Mouse (Mus musculus) kidney, embryonic 15.5 days (tissue): ENCODE results near the gene Krt39. TPM values are rescaled to one million over a fixed set of nuclear protein-coding genes. Genes with fewer than 3 reads are reported as not detected.

Experiments used
- ATAC-seq: fragments of 200-750 bp; cut with Nextera tagmentation; replicated peaks from 2 replicates; pipeline ENCODE4 v1.8.0; 2017; ENCODE audit warnings: moderate TSS enrichment; ENCODE audit not compliant: low FRiP score
- H3K27ac ChIP-seq: fragments of 300-500 bp; sonication (generic); 2 replicates; pipeline ENCODE4 v1.5.1; 2015; ENCODE audit warnings: mild to moderate bottlenecking, inconsistent platforms
- H3K27me3 ChIP-seq: fragments of 300-500 bp; sonication (generic); 2 replicates; pipeline ENCODE4 v1.6.1; 2015; ENCODE audit warnings: inconsistent platforms
- H3K36me3 ChIP-seq: fragments of 300-500 bp; sonication (generic); 2 replicates; pipeline ENCODE4 v1.6.1; 2015; ENCODE audit warnings: inconsistent platforms
- H3K4me1 ChIP-seq: fragments of 300-500 bp; sonication (generic); 2 replicates; pipeline ENCODE4 v1.6.1; 2015; ENCODE audit warnings: inconsistent platforms
- H3K4me2 ChIP-seq: fragments of 300-500 bp; sonication (generic); 2 replicates; pipeline ENCODE4 v1.6.1; 2015; ENCODE audit warnings: moderate library complexity, mild to moderate bottlenecking, inconsistent platforms
- H3K4me3 ChIP-seq: fragments of 300-500 bp; sonication (generic); replicated peaks from 2 replicates; pipeline ENCODE4 v1.5.1; 2015; ENCODE audit warnings: mild to moderate bottlenecking, inconsistent platforms
- H3K9ac ChIP-seq: fragments of 300-500 bp; sonication (generic); 2 replicates; pipeline ENCODE4 v1.6.1; 2015; ENCODE audit warnings: mild to moderate bottlenecking, inconsistent platforms
- H3K9me3 ChIP-seq: fragments of 300-500 bp; sonication (generic); replicated peaks from 2 replicates; pipeline ENCODE4 v1.6.1; 2016; ENCODE audit warnings: inconsistent platforms
- WGBS: fragments of 180-500 bp; shearing (Covaris S2); methylation state at CpG from one replicate; pipeline ENCODE4 v1.1.7; 2015; ENCODE audit warnings: mixed read lengths; 5-methylcytosine and 5-hydroxymethylcytosine counted together
- polyA plus RNA-seq: library from polyadenylated mRNA; unstranded; fragments of >200 nt; fragmentation: Nextera tagmentation; extraction: Ambion mirVana; gene quantifications from 2 replicates; pipeline ENCODE4 v1.2.1, GENCODE M21; 2015

Gene Krt39
- polyA plus RNA-seq = 0.32 and 0.43 TPM in 2 replicates

DNA sequence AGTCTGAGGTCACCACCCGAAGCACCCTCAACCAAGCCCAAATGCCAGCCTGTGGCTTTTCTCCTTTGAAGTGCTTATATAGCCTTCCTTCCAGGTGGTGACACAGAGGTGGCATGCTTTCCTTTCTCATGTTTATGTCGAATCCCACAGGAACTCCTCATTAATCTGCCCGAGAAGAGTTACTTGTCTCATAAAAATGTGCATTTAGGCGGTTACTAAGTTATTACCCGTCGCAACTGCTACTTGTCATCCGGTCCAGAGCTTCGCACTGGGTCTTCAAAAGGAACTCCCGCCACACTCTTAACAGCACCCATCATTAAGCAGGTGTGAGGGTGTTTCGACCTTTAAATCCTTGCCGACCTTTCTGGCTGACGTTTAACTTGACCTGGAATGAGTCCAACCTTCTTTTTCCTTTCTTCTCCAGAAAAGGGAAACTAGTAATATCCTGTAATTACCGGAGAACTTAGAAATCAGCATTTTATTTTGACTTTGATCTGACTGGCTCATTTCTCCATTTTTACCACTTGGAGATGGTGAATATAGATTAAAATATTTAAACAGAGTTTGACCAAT, at the start of gene Krt39:
Krt39 (minus strand) TSS at position 51 of the 573 bp plus-strand sequence.
- ATAC-seq = no peak
- 18% methylated on average over 13 of the region's 13 CpGs for WGBS
- 0 out of 2 replicates have a peak, but pooled peaks cover 7% of the 10 kb centered on the region for H3K4me1 ChIP-seq
- H3K4me3 ChIP-seq = no peak within 1 kb of the TSS
- H3K4me2 ChIP-seq = no peak within 1 kb of the TSS
- H3K9ac ChIP-seq = no peak within 1 kb of the TSS
- no peak within 1 kb of the TSS for H3K27ac ChIP-seq
- H3K27me3 ChIP-seq = no peaks in the 10 kb centered on the region
- H3K9me3 ChIP-seq = no peaks in the 10 kb centered on the region
- H3K36me3 ChIP-seq = no peaks in the 10 kb centered on the region

DNA sequence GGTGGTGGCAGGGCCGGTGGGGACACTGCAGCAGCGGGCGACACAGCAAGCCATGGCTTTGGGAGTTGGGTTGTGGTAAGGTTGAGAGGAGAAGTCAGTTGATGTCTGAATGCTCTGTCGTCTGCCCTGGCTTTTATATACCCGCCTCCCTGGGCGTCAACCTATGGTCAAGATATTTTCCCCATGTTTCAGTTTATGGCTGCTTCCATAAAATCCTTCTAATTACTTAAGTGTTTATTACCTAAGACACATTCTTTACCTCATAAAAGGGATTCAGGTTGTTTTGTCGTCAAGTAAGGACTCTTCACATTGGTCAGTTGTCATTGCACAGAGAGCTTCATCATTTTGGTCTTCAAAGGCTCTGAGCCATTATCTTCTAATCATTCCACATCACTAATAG, 45.4 kb upstream of the Krt39 start, which contains the start of gene Krtap3-1:
Krtap3-1 (minus strand) TSS at position 101 of the 400 bp plus-strand sequence.
- 69% methylated on average over 7 of the region's 7 CpGs for WGBS
- Histone ChIP-seq H3K27ac (no peak within 1 kb of the TSS), H3K27me3 (no peaks in the 10 kb centered on the region), H3K4me3 (no peak within 1 kb of the TSS), H3K4me1 (no peaks in the 10 kb centered on the region), H3K36me3 (no peaks in the 10 kb centered on the region), H3K9me3 (no peaks in the 10 kb centered on the region), H3K4me2 (no peak within 1 kb of the TSS), H3K9ac (no peak within 1 kb of the TSS)
- ATAC-seq = no peak

DNA sequence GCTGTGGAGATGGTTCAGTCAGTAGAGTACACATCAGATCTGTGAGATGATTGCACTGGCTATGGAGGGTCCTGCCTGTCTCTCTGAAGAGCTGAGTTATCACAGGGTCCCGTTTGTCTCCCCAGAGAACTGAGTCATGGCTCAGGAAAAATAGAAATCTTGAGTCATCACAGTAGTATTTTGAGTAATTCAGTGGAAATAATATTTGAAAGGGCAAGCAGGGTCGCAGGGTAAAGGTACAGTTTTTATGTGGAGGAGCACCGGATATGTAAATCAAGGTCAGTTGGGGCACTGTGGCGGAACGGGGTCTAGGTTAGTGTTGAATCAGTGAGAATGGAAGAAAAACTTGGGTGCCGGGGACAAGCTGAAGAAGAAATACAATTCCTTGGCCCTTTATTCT, 41.4 kb upstream of the Krt39 start:
- no peak overlapping the region for H3K4me3 ChIP-seq
- H3K27me3 ChIP-seq = no peaks in the 10 kb centered on the region
- H3K27ac ChIP-seq = no peak overlapping the region
- WGBS = 65% methylated on average over 6 of the region's 6 CpGs
- H3K36me3 ChIP-seq = no peaks in the 10 kb centered on the region
- H3K9ac ChIP-seq = no peak overlapping the region
- H3K4me1 ChIP-seq = no peaks in the 10 kb centered on the region
- ATAC-seq = no peak
- no peaks in the 10 kb centered on the region for H3K9me3 ChIP-seq
- no peak overlapping the region for H3K4me2 ChIP-seq

DNA sequence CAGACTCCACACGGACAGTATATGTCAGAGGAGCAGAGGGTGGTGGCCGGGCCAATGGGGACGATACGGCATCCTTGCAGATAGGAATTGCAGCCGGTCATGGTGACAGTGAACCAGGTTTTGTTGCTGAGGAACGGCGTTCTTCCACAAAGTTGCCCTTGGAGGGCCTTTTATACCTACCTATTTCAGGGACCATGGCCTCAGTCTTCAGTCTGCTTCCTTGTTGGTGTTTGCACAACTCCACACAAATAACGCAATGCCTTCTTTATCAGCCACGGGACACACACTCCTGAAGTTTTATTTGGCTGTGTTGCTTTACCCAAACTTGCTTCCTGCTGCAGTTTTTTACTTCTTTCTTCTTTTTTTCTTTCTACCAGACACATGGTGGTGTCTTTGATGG, 38.2 kb upstream of the Krt39 start, which contains the start of gene Gm11939:
Gm11939 (minus strand) TSS at position 101 of the 400 bp plus-strand sequence.
- Histone ChIP-seq H3K36me3 (no peaks in the 10 kb centered on the region), H3K9ac (no peak within 1 kb of the TSS), H3K4me3 (no peak within 1 kb of the TSS), H3K4me1 (no peaks in the 10 kb centered on the region), H3K4me2 (no peak within 1 kb of the TSS), H3K9me3 (no peaks in the 10 kb centered on the region), H3K27ac (no peak within 1 kb of the TSS), H3K27me3 (no peaks in the 10 kb centered on the region)
- no peak for ATAC-seq
- WGBS = 88% methylated on average over 9 of the region's 9 CpGs

DNA sequence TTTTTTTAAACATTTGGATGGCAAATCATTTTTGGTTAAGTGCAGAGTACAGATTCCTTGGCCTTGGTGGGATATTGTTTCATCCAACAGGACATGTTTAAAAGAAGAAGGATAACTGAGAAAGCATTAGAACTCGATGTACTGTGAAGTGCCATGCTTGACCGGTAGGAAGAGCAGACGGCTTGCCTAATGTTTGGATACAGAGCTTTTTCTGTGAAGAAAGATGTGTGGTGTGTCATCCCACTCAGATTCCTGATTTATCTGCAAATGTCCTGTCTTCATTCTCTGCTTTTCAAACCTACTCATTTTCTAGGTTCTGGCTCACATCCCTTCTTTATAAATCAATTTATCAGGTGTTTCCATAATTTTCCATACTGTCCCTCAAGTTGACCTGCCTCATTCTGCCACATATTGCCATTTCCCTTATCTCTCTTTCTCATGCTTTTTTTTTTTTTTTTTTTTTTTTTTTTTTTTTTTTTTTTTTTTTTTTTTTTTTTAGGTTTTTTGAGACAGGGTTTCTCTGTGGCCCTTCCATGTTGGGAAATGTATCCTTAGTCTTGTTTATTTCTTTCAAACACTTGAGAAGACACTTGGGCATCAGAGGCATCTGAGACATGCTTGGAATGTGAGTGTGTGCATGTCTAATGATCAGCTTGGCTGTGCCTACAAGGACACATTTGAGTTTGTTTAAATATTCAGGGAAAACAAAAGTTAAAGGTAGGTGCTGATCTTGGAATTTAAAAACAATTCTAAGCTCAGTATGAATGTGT, 37.0 kb upstream of the Krt39 start:
- no peaks in the 10 kb centered on the region for H3K4me1 ChIP-seq
- ATAC-seq = no peak

DNA sequence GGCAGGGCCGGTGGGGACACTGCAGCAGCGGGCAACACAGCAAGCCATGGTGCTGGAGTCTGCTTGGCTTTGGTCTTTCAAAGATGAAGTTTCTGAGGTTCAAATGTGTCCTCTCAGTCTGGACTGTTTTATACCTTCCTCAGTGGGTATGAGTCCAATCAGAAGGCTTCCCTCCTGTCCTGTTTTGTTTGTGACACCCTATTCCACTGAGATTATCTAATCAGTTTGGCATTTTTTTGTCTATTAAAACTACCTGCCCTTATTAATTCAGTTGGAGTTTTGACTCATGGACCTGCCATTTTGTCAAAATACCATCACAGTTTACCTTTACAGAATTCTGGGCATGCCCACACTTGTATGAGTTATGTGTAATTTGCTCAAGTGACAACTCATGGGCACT, 35.6 kb upstream of the Krt39 start, which contains the start of gene Krtap3-2:
Krtap3-2 (minus strand) TSS at position 101 of the 400 bp plus-strand sequence.
- Histone ChIP-seq H3K27me3 (no peaks in the 10 kb centered on the region), H3K27ac (no peak within 1 kb of the TSS), H3K4me1 (no peaks in the 10 kb centered on the region), H3K9ac (no peak within 1 kb of the TSS), H3K9me3 (no peaks in the 10 kb centered on the region), H3K4me2 (no peak within 1 kb of the TSS), H3K4me3 (no peak within 1 kb of the TSS), H3K36me3 (no peaks in the 10 kb centered on the region)
- 66% methylated on average over 2 of the region's 2 CpGs for WGBS
- ATAC-seq = no peak

More for the DNA sequence above, 37.0 kb upstream of the Krt39 start:
- Histone ChIP-seq H3K4me3 (no peak overlapping the region), H3K4me2 (no peak overlapping the region), H3K27ac (no peak overlapping the region), H3K9ac (no peak overlapping the region), H3K36me3 (no peaks in the 10 kb centered on the region), H3K9me3 (no peaks in the 10 kb centered on the region), H3K27me3 (no peaks in the 10 kb centered on the region)
- WGBS = 53% methylated on average over 3 of the region's 3 CpGs

DNA sequence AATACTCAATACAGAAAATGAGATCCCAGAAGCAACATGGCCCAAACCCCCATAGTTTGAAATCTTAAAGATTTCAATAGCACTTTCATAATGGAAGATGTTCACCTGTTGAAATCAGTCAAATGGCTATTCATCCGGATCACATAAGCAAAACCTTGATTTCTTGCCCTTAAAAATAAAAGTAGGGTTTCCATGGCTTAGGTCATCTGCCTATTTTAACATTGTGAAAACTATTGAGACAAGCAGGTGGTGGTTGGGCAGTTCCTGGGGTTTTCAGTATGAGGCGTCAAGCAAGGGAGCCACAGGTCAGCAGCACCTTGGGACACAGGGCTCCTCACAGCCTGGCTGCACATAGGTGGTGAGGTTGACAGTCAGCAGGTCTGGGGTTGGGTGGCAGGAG, 35.1 kb upstream of the Krt39 start:
- no peak overlapping the region for H3K27ac ChIP-seq
- 89% methylated on average over 2 of the region's 2 CpGs for WGBS

DNA sequence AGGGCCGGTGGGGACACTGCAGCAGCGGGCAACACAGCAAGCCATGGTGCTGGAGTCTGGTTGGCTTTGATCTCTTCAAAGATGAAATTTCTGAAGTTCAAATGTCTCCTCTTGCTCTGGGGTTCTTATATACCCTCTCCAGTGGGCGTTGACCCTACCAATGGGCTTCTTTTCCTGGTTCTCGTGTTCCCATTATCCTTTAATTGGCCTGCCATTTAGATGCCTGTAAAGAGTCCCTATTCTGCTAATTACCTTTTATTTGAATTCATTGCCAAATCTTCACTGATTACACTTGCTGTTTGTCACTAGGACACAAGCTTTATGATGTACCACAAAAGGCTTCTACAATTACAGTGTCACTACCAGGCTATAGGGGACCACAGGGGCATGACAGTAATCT, 29.6 kb upstream of the Krt39 start, which contains the start of gene Krtap3-3:
Krtap3-3 (minus strand) TSS at position 101 of the 400 bp plus-strand sequence.
- 22% methylated on average over 4 of the region's 4 CpGs for WGBS
- Histone ChIP-seq H3K9ac (no peak within 1 kb of the TSS), H3K27me3 (no peaks in the 10 kb centered on the region), H3K4me3 (no peak within 1 kb of the TSS), H3K36me3 (no peaks in the 10 kb centered on the region), H3K27ac (no peak within 1 kb of the TSS), H3K9me3 (no peaks in the 10 kb centered on the region; the same call in 1 of the 2 replicates), H3K4me2 (no peak within 1 kb of the TSS), H3K4me1 (no peaks in the 10 kb centered on the region)
- no peak for ATAC-seq

More for the DNA sequence above, 35.1 kb upstream of the Krt39 start:
- no peak for ATAC-seq
- Histone ChIP-seq H3K9me3 (no peaks in the 10 kb centered on the region), H3K4me3 (no peak overlapping the region), H3K9ac (no peak overlapping the region), H3K4me1 (no peaks in the 10 kb centered on the region), H3K27me3 (no peaks in the 10 kb centered on the region), H3K36me3 (no peaks in the 10 kb centered on the region), H3K4me2 (no peak overlapping the region)

DNA sequence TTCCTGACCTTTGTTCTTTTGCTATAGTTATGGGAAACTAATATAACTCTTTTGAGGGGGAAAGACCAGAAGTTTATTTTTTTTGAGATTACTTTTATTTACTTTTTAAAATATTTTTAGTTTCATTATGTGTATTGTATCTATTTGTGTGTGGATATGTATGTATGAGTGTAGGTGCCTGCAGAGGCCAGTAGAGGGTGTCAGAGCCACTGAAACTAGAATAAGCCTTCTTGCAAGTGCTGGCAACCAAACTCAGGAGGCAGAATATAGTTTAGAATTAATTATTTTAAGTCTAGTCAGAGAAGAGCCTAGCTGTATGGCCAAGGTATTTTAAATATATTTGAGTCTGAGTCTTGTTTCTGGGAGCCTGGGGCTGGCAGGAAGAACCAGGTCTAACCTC, 26.8 kb upstream of the Krt39 start:
- Histone ChIP-seq H3K9ac (no peak overlapping the region), H3K9me3 (no peaks in the 10 kb centered on the region; the same call in 1 of the 2 replicates), H3K36me3 (no peaks in the 10 kb centered on the region), H3K27ac (no peak overlapping the region), H3K4me1 (no peaks in the 10 kb centered on the region), H3K27me3 (no peaks in the 10 kb centered on the region), H3K4me2 (no peak overlapping the region), H3K4me3 (no peak overlapping the region)
- no peak for ATAC-seq

DNA sequence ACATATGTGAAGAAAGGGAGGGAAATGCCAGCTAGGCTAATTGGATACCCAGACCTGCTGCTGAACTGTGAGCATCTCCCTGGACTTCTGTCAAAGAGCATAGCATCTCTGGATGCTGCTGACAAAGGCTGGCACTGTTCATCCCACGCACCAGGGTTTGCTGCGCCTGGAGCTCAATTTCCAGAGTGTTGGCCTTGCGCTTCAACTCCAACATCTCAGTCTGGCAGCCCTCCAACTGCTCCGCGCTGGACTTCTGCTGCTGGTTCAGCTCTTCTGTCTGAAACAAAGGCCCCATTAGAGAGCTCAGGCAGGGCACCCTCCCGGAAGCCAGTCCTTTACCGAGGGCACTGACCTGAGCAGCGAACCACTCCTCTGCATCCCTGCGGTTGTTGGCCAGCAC, 18.6 kb upstream of the Krt39 start:
- no peaks in the 10 kb centered on the region for H3K9me3 ChIP-seq
- no peak for ATAC-seq
- WGBS = 52% methylated on average over 9 of the region's 9 CpGs

DNA sequence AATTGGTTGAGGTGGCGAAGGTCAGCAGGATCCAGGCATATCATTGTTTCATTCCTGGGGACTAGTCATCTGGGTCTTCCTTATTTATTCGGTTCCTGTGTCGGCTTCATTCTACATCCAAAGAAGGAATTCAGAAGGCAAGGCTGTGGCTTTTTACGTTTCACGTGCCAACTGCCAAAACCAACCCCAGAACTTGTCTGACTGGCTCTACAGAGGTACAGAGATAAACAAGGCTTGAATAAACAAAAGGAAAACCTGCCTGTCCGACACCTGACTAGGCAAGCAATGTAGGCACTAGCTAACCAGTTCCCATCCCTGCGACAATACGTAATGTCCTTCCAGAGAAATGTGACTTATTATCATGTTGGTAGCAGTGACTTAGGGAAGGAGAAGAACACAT, 7.0 kb downstream of the Krt39 start:
- Histone ChIP-seq H3K9ac (no peak overlapping the region), H3K36me3 (no peaks in the 10 kb centered on the region), H3K4me3 (no peak overlapping the region), H3K9me3 (no peaks in the 10 kb centered on the region), H3K4me1 (no peaks in the 10 kb centered on the region), H3K27ac (no peak overlapping the region), H3K27me3 (no peaks in the 10 kb centered on the region), H3K4me2 (no peak overlapping the region)
- ATAC-seq = no peak
- WGBS = 82% methylated on average over 8 of the region's 8 CpGs

More for the DNA sequence above, 18.6 kb upstream of the Krt39 start:
- Histone ChIP-seq H3K36me3 (no peaks in the 10 kb centered on the region), H3K4me3 (no peak overlapping the region), H3K27ac (no peak overlapping the region), H3K4me1 (peaks cover 7% of the 10 kb centered on the region), H3K4me2 (no peak overlapping the region), H3K27me3 (no peaks in the 10 kb centered on the region), H3K9ac (no peak overlapping the region)

DNA sequence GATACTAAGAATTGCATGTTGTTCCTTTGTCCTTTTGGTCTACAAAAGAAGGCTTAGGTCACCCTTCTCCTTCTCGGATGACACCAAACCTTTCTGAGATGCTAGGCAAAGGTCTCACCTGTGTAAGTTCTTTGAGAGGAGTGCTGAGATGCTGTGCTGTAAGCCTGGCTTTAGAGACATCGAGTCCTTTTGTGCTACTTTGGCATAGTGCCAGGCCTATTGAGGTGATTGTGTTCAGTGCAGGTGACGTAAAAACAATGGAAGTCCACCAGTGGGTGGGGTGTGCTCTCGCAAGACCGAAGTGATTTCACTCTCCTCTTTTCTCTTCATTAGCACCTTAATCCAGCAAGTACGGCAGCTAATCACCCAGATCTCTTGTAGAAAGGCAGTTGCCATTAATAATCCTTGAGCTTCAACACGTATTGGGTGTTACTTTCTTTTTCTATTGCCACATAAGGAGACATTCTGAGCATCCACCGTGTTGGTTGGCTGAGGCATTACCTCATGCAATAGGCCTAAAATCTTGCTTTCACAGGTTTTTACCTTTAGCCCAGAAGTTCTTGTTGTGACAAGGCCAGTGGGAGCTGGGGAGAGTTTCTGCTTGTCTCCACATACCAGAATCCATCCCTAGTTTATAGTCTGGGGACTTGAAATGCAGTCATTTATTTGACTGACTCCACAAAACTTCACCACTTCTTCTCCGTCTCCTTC, 20.9 kb downstream of the Krt39 start:
- Histone ChIP-seq H3K9ac (no peak overlapping the region), H3K27me3 (no peaks in the 10 kb centered on the region), H3K9me3 (no peaks in the 10 kb centered on the region), H3K36me3 (no peaks in the 10 kb centered on the region), H3K4me2 (no peak overlapping the region), H3K27ac (no peak overlapping the region), H3K4me3 (no peak overlapping the region), H3K4me1 (no peaks in the 10 kb centered on the region)
- no peak for ATAC-seq
- WGBS = 83% methylated on average over 9 of the region's 9 CpGs
